Mouse (Mus musculus): ENCODE results near the gene Rln3. TPM values are rescaled to one million over a fixed set of nuclear protein-coding genes. Genes with fewer than 3 reads are reported as not detected.

Rln3 gene
- polyA plus RNA-seq, 1 experiment = 7.4 TPM

DNA sequence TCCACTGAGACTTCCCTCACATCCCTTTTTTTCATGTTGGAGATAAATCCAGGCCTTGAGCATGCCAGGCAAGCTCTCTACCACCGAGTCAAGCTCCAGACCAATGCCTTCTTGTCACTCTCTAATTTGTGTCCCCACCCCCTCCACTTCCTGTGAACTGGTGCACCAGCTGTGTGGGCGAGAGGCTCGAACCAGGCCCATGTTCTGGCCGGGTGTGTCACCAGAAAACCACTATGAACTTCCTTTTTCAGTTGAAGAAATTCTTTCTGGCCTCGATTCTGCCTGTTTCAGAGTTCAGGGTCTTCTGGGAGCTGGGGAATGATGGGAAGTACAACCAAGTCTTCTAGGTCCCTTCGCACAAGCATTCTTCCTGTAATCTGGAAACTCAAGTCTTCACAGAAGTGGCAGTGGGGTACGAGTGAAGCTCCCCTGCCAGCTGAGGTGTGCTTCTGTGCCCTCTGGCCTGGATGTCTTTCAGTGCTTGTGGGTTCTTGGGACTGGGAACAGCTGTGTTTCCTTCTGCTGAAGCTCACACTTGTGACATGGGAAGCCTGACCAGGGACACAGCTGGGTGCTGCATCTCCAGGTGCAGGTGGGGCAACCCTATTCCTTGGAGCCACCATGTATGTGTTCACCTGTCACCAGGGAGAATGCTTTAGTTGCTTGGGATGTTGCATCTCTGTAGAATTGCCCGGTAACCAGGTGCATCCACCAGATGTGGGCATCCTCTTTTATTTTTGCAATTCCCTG is 19.2 kb upstream of the Rln3 start:
- 72% methylated on average over 8 of the region's 8 CpGs for WGBS
- Histone ChIP-seq H3K4me3 (replicated peaks; ENCODE audit: insufficient read depth, low read depth, low read length) (no peak overlapping the region), H3K27me3 (ENCODE audit: control insufficient read depth, insufficient read depth, low read length) (no peaks in the 10 kb centered on the region), H3K27ac (ENCODE audit: insufficient read depth, low read length) (no peak overlapping the region), H3K4me1 (ENCODE audit: control insufficient read depth, insufficient read depth, low read length) (peaks cover 3% of the 10 kb centered on the region)
- no peak for TF ChIP-seq CTCF (IDR thresholded peaks at IDR 0.05; ENCODE audit: borderline replicate concordance, insufficient read depth, low read depth, low read length)
- DNase-seq = no peak

GRCm38 (mm10) chr8:84060245-84060644 is 15.4 kb upstream of the Rln3 start:
- TF ChIP-seq POLR2A (IDR thresholded peaks at IDR 0.05; ENCODE audit: borderline replicate concordance, insufficient read depth, low read length) (no peak), CTCF (IDR thresholded peaks at IDR 0.05; ENCODE audit: borderline replicate concordance, insufficient read depth, low read depth, low read length) (no peak)
- 85% methylated on average over 2 of the region's 2 CpGs for WGBS

DNA sequence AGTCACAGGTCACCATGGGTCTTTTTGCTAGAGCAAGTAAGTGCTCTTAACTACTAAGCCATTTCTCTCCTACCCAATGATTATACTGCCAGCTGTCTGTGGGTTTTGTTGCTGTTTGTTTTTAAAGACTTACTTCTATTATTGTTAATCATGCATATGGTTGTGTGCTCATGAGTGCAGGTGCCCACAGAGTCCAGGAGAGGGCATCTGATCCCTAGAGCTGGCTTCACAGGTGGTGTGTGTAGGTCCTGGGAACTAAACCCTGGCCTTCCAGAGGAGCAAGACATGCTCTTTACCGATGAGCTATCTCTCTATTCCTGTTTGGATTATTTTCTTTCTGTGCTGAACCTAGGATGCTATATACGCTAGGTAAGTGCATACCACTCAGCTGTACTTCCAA is 14.4 kb upstream of the Rln3 start:
- no peak overlapping the region for H3K4me3 ChIP-seq (replicated peaks; ENCODE audit: insufficient read depth, low read depth, low read length)
- TF ChIP-seq CTCF (IDR thresholded peaks at IDR 0.05; ENCODE audit: borderline replicate concordance, insufficient read depth, low read depth, low read length) = no peak
- TF ChIP-seq POLR2A (IDR thresholded peaks at IDR 0.05; ENCODE audit: borderline replicate concordance, insufficient read depth, low read length) = no peak
- 95% methylated on average over 2 of the region's 2 CpGs for WGBS
- no peak for DNase-seq
- H3K27ac ChIP-seq (ENCODE audit: insufficient read depth, low read length) = no peak overlapping the region
- H3K27me3 ChIP-seq (ENCODE audit: control insufficient read depth, insufficient read depth, low read length) = no peaks in the 10 kb centered on the region
- H3K4me1 ChIP-seq (ENCODE audit: control insufficient read depth, insufficient read depth, low read length) = no peaks in the 10 kb centered on the region

More at GRCm38 (mm10) chr8:84060245-84060644, 15.4 kb upstream of the Rln3 start:
- Histone ChIP-seq H3K4me3 (replicated peaks; ENCODE audit: insufficient read depth, low read depth, low read length) (no peak overlapping the region), H3K4me1 (ENCODE audit: control insufficient read depth, insufficient read depth, low read length) (no peaks in the 10 kb centered on the region), H3K27ac (ENCODE audit: insufficient read depth, low read length) (no peak overlapping the region), H3K27me3 (ENCODE audit: control insufficient read depth, insufficient read depth, low read length) (no peaks in the 10 kb centered on the region)
- DNase-seq = no peak

GRCm38 (mm10) chr8:84057827-84058226 is 13.0 kb upstream of the Rln3 start:
- 86% methylated on average over 1 of the region's 1 CpGs for WGBS
- no peaks in the 10 kb centered on the region for H3K27me3 ChIP-seq (ENCODE audit: control insufficient read depth, insufficient read depth, low read length)
- no peak overlapping the region for H3K4me3 ChIP-seq (replicated peaks; ENCODE audit: insufficient read depth, low read depth, low read length)
- no peaks in the 10 kb centered on the region for H3K4me1 ChIP-seq (ENCODE audit: control insufficient read depth, insufficient read depth, low read length)
- TF ChIP-seq CTCF (IDR thresholded peaks at IDR 0.05; ENCODE audit: borderline replicate concordance, insufficient read depth, low read depth, low read length) (no peak), POLR2A (IDR thresholded peaks at IDR 0.05; ENCODE audit: borderline replicate concordance, insufficient read depth, low read length) (no peak)
- H3K27ac ChIP-seq (ENCODE audit: insufficient read depth, low read length) = no peak overlapping the region
- no peak for DNase-seq

GRCm38 (mm10) chr8:84053229-84053628 is 8.4 kb upstream of the Rln3 start:
- Histone ChIP-seq H3K27ac (ENCODE audit: insufficient read depth, low read length) (no peak overlapping the region), H3K27me3 (ENCODE audit: control insufficient read depth, insufficient read depth, low read length) (no peaks in the 10 kb centered on the region), H3K4me1 (ENCODE audit: control insufficient read depth, insufficient read depth, low read length) (no peaks in the 10 kb centered on the region), H3K4me3 (replicated peaks; ENCODE audit: insufficient read depth, low read depth, low read length) (no peak overlapping the region)
- DNase-seq = no peak
- TF ChIP-seq CTCF (IDR thresholded peaks at IDR 0.05; ENCODE audit: borderline replicate concordance, insufficient read depth, low read depth, low read length) = no peak
- TF ChIP-seq POLR2A (IDR thresholded peaks at IDR 0.05; ENCODE audit: borderline replicate concordance, insufficient read depth, low read length) = no peak
- WGBS = 95% methylated on average over 5 of the region's 5 CpGs

- no peaks in the 10 kb centered on the region for H3K4me1 ChIP-seq (ENCODE audit: control insufficient read depth, insufficient read depth, low read length)
- TF ChIP-seq CTCF (IDR thresholded peaks at IDR 0.05; ENCODE audit: borderline replicate concordance, insufficient read depth, low read depth, low read length) (no peak), POLR2A (IDR thresholded peaks at IDR 0.05; ENCODE audit: borderline replicate concordance, insufficient read depth, low read length) (no peak)
- H3K4me3 ChIP-seq (replicated peaks; ENCODE audit: insufficient read depth, low read depth, low read length) = no peak overlapping the region
- DNase-seq = no peak
- H3K27ac ChIP-seq (ENCODE audit: insufficient read depth, low read length) = no peak overlapping the region
- no peaks in the 10 kb centered on the region for H3K27me3 ChIP-seq (ENCODE audit: control insufficient read depth, insufficient read depth, low read length)
- 64% methylated on average over 3 of the region's 3 CpGs for WGBS
Observed at GRCm38 (mm10) chr8:84052746-84053145, 7.9 kb upstream of the Rln3 start.

DNA sequence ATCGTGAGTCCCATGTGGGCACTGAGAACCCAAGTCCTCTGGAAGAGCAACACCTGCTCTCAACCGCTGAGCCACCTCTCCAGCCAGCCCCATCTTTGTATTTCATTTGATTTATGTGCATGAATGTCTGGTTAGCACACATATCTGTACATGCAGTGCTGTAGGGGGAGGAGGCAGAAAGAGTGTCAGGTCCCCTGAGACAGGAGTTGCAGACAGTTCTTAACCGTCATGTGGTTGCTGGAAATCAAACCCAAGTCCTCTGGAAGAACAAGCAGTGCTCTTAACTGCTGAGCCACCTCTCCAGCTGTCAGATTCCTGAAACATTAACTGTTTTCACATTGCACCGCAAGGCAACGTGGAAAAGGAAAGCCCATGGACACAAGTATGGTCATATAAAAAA is 3.4 kb upstream of the Rln3 start:
- Histone ChIP-seq H3K27ac (ENCODE audit: insufficient read depth, low read length) (no peak overlapping the region), H3K27me3 (ENCODE audit: control insufficient read depth, insufficient read depth, low read length) (no peaks in the 10 kb centered on the region), H3K4me1 (ENCODE audit: control insufficient read depth, insufficient read depth, low read length) (no peaks in the 10 kb centered on the region), H3K4me3 (replicated peaks; ENCODE audit: insufficient read depth, low read depth, low read length) (no peak overlapping the region)
- TF ChIP-seq CTCF (IDR thresholded peaks at IDR 0.05; ENCODE audit: borderline replicate concordance, insufficient read depth, low read depth, low read length) = no peak
- TF ChIP-seq POLR2A (IDR thresholded peaks at IDR 0.05; ENCODE audit: borderline replicate concordance, insufficient read depth, low read length) = no peak
- DNase-seq = no peak
- 78% methylated on average over 5 of the region's 5 CpGs for WGBS

GRCm38 (mm10) chr8:84046505-84046904 is 1.7 kb upstream of the Rln3 start:
- Histone ChIP-seq H3K27ac (ENCODE audit: insufficient read depth, low read length) (no peak overlapping the region), H3K4me1 (ENCODE audit: control insufficient read depth, insufficient read depth, low read length) (no peaks in the 10 kb centered on the region), H3K27me3 (ENCODE audit: control insufficient read depth, insufficient read depth, low read length) (no peaks in the 10 kb centered on the region), H3K4me3 (replicated peaks; ENCODE audit: insufficient read depth, low read depth, low read length) (no peak overlapping the region)
- TF ChIP-seq CTCF (IDR thresholded peaks at IDR 0.05; ENCODE audit: borderline replicate concordance, insufficient read depth, low read depth, low read length) (no peak), POLR2A (IDR thresholded peaks at IDR 0.05; ENCODE audit: borderline replicate concordance, insufficient read depth, low read length) (no peak)
- 78% methylated on average over 3 of the region's 3 CpGs for WGBS
- no peak for DNase-seq

Data from cerebellum, adult 2 months (tissue).